Mouse (Mus musculus) activated CD4-positive, CD25-positive, alpha-beta regulatory T cell, adult 4 months (primary cell): ENCODE measurements around the gene Ppip5k1. TPM values are rescaled to one million over a fixed set of nuclear protein-coding genes. Genes with fewer than 3 reads are reported as not detected.
"Not testable (repeated sequence)": the region's sequence is repeated elsewhere in the genome, so short reads cannot be mapped to it uniquely, and the experiment has no call there.

ENCODE experiments used
- ATAC-seq: one replicate; pipeline ENCODE4 v1.8.0; 2017
- polyA plus RNA-seq, 2 experiments: library from polyadenylated mRNA; unstranded; fragments of 100-300 nt; shearing (Covaris generic); gene quantifications; one replicate each; pipeline ENCODE4 v1.2.1; 2017

The Ppip5k1 gene
- polyA plus RNA-seq, result 1 to 10 TPM; 9.6 to 9.8 TPM

DNA sequence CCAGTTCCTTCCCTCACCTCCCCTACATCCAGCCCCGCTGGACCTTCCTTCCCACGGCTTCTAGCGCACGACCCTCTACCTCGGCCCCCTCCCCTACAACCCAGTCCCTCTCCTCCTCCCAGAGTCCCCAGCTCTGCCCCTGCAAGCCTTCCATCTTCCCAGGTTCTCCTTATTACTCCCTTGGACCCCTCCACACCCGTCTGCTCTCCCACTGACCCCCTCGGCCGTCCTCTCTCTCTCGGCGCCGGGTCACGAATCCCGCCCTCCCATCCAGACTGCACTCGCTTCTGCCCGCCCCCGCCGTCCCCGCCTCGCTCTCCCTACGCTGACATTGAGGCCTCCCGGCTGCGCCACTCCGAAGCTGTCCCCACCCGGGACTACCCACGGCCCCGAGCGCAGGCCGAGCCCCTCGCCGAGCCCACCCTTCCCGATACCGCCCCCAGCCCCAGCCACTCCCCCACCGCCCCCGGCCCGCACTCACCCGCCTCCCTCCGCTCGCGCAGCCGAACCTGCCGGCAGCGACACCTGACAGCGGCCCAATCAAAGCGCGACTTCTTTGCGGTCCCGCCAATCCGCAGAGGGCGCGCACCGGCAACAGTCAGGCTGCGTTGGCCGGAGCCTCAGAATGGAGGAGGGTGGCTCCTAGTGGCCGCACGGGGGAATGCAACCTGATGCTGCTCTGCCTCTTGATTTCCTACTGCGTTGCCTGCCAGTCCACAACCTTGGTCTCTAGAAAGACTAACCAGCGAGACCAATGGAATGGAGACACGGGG is at the start of gene Ppip5k1:
Ppip5k1 (minus strand) TSS at position 577 of the 773 bp plus-strand sequence.
- ATAC-seq, result peak; percentile 99

GRCm38 (mm10) chr2:121403296-121403695 is 48.1 kb upstream of the Ppip5k1 start:
- no peak for ATAC-seq

DNA sequence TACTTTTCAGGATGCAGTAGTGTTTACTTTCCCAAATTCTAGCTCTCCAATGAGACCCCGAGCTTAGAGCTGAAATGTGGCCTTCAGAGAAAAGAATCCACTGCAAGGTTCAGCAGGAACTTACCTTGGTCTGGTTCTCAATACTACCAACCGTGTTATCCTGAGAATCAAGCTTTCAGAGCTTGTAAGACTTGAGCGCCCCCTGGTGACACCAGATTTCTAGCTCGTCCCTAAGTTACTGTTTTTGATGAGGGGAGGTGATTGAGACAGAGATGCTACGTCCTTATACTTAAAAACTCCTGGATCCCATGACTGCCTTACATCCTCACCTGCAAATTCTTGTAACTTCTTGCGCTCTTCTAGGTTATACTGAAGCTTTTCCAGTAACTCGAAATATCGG is 41.4 kb upstream of the Ppip5k1 start:
- peak; percentile 57 for ATAC-seq

DNA sequence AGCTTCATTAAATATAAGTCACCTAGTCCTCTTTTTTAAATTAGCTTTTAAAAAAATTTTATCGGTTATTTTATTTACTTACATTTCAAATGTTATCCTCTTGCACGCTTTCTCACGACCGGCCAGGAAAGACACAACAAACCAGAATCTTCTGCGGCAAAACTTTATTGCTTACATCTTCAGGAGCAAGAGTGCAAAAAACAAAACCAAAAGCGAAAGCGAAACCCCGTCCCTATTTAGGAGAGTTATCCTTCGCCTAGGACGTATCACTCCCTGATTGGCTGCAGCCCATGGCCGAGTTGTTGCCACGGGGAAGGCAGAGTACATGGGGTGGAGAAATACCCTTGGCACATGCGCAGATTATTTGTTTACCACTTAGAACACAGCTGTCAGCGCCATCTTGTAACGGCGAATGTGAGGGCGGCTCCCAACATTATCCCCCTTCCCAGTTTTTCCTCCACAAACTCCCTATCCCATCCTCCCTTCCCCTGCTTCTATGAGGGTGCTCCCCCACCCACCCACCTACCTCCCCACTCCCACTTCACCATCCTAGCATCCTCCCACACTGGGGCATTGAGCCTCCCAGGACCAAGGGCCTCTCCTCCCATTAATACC is 31.9 kb upstream of the Ppip5k1 start, which contains the start of gene Strc:
Strc (minus strand) TSS at position 208 of the 615 bp plus-strand sequence.
- ATAC-seq, result not testable (repeated sequence)

GRCm38 (mm10) chr2:121374766-121375165 is 19.6 kb upstream of the Ppip5k1 start:
- no peak for ATAC-seq

DNA sequence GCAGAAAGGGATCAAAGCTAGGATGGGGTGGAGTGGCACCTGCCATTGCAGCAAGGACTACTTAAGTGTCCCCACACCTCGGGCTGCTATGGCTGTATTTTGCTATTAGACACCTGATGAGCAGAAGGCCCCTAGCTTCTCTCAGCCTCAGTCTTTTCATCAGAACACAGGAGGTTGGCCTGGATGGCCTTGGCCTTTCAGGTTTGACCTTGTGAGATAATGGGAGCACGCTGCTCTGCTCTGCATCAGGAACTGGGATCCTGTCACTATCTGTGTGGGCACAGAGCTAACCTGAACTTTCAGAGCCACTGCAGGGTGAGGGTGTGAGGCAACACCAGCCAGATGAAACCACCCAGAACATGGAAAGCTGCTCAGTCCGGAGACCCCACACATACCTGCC is 17.1 kb upstream of the Ppip5k1 start:
- ATAC-seq, result no peak

GRCm38 (mm10) chr2:121370921-121371320 is 15.7 kb upstream of the Ppip5k1 start:
- no peak for ATAC-seq

DNA sequence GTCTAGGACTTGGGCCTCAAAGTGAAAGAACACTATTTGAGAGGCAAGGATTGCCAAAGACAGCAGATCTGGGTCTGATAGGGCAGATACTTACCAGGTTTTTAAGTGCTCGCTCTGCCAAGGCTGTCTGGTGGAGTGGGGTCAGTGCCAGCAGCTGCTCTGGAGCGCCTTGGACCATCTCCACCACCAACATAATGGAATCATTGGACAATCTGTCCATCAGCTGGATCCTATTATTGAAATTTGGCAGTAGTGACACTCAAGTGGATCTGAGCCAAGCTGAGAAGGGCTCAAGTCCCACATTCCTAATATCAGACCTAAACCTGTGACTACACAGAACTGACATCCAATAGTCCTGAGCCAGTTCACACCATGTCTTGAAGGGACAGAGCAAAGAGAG is 13.6 kb upstream of the Ppip5k1 start:
- no peak for ATAC-seq

- no peak for ATAC-seq
Observed at GRCm38 (mm10) chr2:121363656-121364055, 8.5 kb upstream of the Ppip5k1 start.

- no peak for ATAC-seq
Observed at GRCm38 (mm10) chr2:121359461-121359860, 4.3 kb upstream of the Ppip5k1 start.

DNA sequence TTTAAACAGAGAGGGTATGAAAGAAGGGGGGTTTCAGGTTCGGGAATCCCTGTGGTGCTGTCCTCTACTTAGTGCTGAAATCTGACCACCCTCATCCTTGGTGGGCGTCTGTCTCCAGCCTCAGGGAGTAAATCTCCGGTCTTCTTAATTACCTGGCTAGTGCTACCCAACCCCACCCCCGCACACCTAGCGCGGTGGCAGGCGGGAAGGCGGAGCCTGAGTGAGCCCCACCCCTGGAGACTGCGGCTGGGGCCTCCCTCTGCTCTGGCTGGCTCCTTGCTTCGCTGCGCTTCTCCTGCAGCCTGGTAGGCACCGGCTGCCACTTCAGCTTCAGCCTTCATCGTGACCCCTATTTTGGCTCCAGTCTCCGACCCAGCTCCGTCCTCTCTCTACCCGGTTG is 3.2 kb upstream of the Ppip5k1 start:
- ATAC-seq, result no peak

DNA sequence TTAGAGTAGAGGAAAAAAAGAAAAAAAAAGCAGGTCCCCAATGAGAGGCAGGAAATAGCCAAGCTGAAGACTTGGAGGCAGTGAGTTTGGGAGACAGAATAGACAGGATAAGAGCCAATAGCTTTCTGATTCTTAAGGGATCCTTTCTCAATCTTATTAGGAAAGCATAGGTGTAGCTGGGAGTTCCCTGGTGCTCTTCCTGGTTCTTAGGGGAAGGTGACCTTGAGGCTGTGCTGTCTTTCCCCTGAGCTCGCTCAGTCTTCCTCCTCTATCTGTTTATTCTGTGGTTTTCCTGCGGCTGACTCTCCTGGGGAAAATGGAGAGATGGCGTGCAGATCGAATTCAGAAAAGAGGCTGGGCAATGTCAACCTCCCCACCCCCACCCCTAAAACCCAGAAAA is 2.8 kb upstream of the Ppip5k1 start:
- no peak for ATAC-seq

DNA sequence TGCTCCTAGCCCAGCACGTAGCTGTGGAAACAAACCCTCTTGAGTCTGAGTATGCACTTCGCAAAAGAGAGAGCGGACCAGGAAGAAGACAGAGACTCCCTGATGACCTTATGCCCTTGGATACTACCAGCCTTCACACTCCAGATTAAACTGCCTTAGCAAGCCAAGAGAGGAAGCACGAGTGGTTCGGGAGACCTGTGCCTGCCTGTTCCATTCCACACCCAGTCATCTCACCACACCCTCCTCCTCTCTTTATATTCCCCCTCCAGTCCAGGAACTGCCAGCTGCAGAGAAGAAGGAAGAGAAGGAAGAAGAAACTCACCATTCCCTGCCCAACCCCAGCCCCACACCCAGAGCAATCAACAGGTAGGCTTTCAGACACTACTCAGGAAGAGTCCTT is 2.3 kb upstream of the Ppip5k1 start, which contains the start of gene Ckmt1:
Ckmt1 (plus strand) TSS at position 221 of the 400 bp plus-strand sequence.
- ATAC-seq, result no peak

DNA sequence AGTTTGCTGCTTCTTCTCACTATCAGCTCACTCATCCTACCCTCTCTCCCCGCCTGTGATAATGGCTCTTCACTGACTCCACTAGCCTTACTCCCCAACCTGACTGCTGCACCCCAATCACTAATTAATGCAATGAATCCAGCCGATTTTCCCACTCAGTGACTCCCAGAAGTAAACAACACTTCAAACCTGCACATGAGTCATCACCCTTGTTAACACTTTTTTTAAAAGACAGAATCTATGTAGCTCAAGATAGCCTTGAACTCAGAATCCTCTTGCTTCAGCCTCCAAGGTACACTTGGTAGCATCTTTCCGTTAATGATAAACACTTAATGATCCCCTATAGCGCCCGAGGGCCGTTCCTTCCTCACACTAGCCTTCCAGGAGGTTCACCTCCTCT is 818 bp downstream of the Ppip5k1 start:
- no peak for ATAC-seq

GRCm38 (mm10) chr2:121353156-121353555 is 2.0 kb downstream of the Ppip5k1 start:
- no peak for ATAC-seq

DNA sequence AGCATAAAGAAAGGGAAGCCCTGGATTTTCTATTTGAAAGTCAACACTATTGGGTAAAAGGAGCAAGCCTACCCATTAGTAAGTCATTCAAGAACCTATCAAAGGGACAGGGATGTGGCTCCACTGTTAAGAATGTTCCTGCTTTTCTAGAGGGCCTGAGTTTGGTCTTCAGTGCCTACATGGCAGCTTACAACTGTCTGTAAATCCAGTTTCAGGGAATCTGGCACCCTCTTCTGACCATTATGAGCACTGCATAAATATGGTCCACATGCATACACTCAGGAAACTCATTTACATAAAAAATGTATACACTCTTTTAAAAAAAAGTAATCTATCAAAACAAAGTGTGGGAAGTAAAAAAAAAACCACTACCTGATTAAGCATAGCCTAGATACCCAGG is 16.1 kb downstream of the Ppip5k1 start:
- ATAC-seq, result no peak

DNA sequence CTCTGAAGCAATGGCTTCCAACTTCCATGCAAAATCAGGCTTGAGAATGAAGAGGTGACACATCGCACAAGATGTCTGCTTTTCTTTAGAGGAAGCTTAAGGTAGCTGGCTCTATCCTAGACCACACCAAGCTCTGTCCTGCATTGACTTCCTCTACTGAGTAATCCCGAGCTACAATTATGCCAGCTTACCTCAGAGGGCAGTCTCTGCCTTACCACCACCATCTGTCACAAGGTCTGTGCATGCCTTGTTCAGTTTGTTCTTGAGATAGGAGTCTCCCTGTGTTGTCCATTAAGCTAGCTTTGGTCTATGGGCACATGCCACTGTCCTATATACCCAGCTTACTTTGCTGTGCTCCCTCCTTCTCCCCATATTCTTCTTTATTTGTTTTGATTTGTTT is 25.7 kb downstream of the Ppip5k1 start:
- ATAC-seq, result no peak

- no peak for ATAC-seq
Observed at GRCm38 (mm10) chr2:121323693-121324470, 31.3 kb downstream of the Ppip5k1 start.

DNA sequence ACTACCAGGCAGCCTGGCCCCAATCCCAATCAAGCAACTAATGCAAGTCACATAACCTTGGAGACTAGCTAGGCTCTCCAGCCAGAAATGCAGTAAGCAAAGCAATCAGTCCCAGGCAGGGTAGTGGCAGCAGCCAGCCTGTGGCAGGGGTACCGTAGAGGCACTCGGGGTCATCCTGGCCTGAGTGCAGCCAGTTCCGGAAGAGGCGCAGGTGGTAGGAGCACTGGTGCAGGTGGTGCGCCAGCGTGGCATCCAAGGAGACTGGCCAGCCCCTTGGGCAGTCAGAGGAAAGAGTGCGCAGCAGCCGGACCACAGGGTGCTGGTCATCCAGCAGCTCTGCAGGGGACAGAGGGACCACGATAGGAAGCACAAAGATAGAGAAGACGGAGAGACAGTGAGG is 32.2 kb downstream of the Ppip5k1 start:
- no peak for ATAC-seq

DNA sequence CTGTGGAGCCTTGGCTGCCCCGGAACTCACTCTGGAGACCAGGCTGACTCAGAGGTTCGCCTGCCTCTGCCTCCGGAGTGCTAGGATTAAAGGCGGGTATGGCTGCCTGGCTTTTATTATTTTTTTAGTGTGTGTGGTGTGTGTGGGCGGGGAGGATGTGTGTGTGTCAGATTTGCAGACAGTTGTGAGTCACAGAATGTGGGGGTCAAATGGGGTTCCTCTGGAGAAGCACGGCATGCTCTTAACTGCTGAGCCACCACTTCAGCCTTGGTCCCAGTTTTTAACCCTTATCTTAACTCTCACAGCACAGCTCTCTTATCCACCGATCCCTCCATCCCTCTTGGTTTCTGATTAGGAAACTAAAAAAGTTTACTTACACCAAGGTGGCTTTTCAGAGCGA is 38.9 kb downstream of the Ppip5k1 start:
- no peak for ATAC-seq

DNA sequence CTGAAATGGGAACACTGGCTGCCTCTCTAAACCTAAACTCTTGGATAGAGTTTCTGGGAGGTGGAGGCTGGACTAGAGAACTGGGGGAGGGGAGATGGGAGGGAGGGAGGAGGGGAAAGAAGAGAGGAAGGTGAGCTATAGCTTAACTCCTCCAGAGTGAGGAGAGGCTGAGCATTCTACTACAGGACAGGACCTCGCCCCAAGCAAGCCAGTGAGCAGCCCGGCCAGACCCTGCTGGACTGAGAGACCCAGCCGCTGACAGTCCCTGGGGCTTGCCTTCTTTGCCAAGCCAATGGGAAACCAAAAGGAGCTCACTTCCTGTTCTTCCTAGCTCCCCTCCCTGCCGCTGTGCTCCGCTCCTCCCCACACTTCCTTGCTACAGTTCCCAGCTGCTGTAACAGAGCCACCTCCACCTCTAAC is 46.2 kb downstream of the Ppip5k1 start:
- no peak for ATAC-seq

DNA sequence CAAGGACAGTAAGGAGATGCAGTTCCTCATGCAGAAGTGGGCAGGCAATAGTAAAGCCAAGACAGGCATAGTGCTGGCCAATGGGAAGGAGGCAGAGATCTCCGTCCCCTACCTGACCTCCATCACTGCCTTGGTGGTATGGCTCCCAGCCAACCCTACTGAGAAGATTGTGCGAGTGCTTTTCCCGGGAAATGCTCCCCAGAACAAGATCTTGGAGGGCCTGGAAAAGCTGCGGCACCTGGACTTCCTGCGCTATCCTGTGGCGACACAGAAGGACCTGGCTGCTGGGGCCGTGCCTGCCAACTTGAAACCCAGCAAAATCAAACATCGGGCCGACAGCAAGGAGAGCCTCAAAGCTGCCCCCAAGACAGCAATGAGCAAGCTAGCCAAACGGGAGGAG is 55.2 kb downstream of the Ppip5k1 start:
- no peak for ATAC-seq

DNA sequence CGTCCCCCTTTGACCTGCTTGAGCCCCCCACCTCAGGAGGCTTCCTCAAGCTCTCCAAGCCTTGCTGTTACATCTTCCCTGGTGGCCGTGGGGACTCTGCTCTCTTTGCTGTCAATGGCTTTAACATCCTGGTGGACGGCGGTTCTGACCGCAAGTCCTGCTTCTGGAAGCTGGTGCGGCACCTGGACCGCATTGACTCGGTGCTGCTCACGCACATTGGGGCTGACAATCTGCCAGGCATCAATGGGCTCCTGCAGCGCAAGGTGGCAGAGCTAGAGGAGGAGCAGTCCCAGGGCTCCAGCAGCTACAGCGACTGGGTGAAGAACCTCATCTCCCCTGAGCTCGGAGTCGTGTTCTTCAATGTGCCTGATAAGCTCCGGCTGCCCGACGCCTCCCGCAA is 55.7 kb downstream of the Ppip5k1 start:
- no peak for ATAC-seq
